Mouse (Mus musculus) fat pad, adult 2 months (tissue): ENCODE measurements around the gene Olfr834.

Experiments used
- DNase-seq: peaks from one replicate; pipeline ENCODE4 v3.0.0-alpha.2; 2011; ENCODE audit warnings: low read depth, low spot score; ENCODE audit errors: extremely low read depth

Gene Olfr834

GRCm38 (mm10) chr9:18987690-18988089, at the start of gene Olfr834:
Gene Olfr834 (plus strand): TSS chr9:18987990.
- no peak for DNase-seq

GRCm38 (mm10) chr9:18962021-18962420, 25.8 kb upstream of the Olfr834 start:
- no peak for DNase-seq

DNA sequence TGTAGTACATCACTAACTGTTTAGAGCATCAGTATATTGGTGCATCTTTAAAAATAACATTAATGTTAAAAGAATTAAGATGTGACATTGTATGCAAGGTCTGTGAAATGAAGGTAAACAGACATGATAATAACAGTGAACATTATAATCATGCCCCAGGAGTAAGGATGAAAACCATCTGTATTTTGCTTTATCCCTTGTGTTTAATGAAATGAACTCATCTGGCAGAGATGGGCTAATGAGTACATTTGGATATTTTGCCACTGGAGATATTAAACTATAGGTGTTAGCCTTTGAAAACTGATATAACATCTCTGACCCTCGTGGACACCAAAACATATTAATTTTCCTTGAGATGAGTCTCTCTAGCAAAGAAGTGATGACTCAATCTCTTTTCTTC, 44.6 kb downstream of the Olfr834 start, which contains the start of gene Olfr835:
Gene Olfr835 (plus strand): TSS at position 301 of the 400 bp plus-strand sequence.
- no peak for DNase-seq
